Mouse (Mus musculus): Measurements from ENCODE around the gene Cd86. TPM values are rescaled to one million over a fixed set of nuclear protein-coding genes. Genes with fewer than 3 reads are reported as not detected.

Cd86 gene
- polyA plus RNA-seq, 1 experiment from 2014 or later, result 2.0 TPM

- H3K4me2 ChIP-seq (ENCODE audit: low read length), result no peak overlapping the region
- DNase-seq (ENCODE audit: low spot score) (no peak), ATAC-seq (replicated peaks; ENCODE audit: low FRiP score, low TSS enrichment, low read depth) (no peak)
- H3K9ac ChIP-seq (ENCODE audit: low read length), result no peak overlapping the region
- no peak overlapping the region for H3K4me3 ChIP-seq (ENCODE audit: low read depth, low read length)
- no peaks in the 10 kb centered on the region for H3K9me3 ChIP-seq (ENCODE audit: control insufficient read depth, low read length)
- H3K4me1 ChIP-seq (replicated peaks; ENCODE audit: control insufficient read depth, insufficient read depth, low read length), result no peaks in the 10 kb centered on the region
- H3K36me3 ChIP-seq (ENCODE audit: control insufficient read depth, insufficient read depth, low read length), result no peaks in the 10 kb centered on the region
- no peak overlapping the region for H3K27ac ChIP-seq (ENCODE audit: low read depth)
- no peaks in the 10 kb centered on the region for H3K27me3 ChIP-seq (replicated peaks; ENCODE audit: control insufficient read depth, insufficient read depth, low read length)
- 66% methylated on average over 3 of the region's 3 CpGs for WGBS
Observed at GRCm38 (mm10) chr16:36649304-36649703, 16.6 kb downstream of the Cd86 start.

GRCm38 (mm10) chr16:36645124-36645523, 20.8 kb downstream of the Cd86 start:
- Histone ChIP-seq H3K4me1 (replicated peaks; ENCODE audit: control insufficient read depth, insufficient read depth, low read length) (no peaks in the 10 kb centered on the region), H3K9me3 (ENCODE audit: control insufficient read depth, low read length) (no peaks in the 10 kb centered on the region), H3K27me3 (replicated peaks; ENCODE audit: control insufficient read depth, insufficient read depth, low read length) (no peaks in the 10 kb centered on the region), H3K4me3 (ENCODE audit: low read depth, low read length) (no peak overlapping the region), H3K9ac (ENCODE audit: low read length) (no peak overlapping the region), H3K27ac (ENCODE audit: low read depth) (no peak overlapping the region), H3K4me2 (ENCODE audit: low read length) (no peak overlapping the region), H3K36me3 (ENCODE audit: control insufficient read depth, insufficient read depth, low read length) (no peaks in the 10 kb centered on the region)
- DNase-seq (ENCODE audit: low spot score) (no peak), ATAC-seq (replicated peaks; ENCODE audit: low FRiP score, low TSS enrichment, low read depth) (no peak)
- 88% methylated on average over 6 of the region's 6 CpGs for WGBS

- Histone ChIP-seq H3K9ac (ENCODE audit: low read length) (no peak overlapping the region), H3K27ac (ENCODE audit: low read depth) (no peak overlapping the region), H3K4me2 (ENCODE audit: low read length) (no peak overlapping the region), H3K27me3 (replicated peaks; ENCODE audit: control insufficient read depth, insufficient read depth, low read length) (no peaks in the 10 kb centered on the region), H3K4me1 (replicated peaks; ENCODE audit: control insufficient read depth, insufficient read depth, low read length) (no peaks in the 10 kb centered on the region), H3K4me3 (ENCODE audit: low read depth, low read length) (no peak overlapping the region), H3K36me3 (ENCODE audit: control insufficient read depth, insufficient read depth, low read length) (no peaks in the 10 kb centered on the region), H3K9me3 (ENCODE audit: control insufficient read depth, low read length) (no peaks in the 10 kb centered on the region)
- 83% methylated on average over 5 of the region's 5 CpGs for WGBS
- DNase-seq (ENCODE audit: low spot score), result no peak
- ATAC-seq (replicated peaks; ENCODE audit: low FRiP score, low TSS enrichment, low read depth), result no peak
Observed at GRCm38 (mm10) chr16:36642696-36643046, 23.2 kb downstream of the Cd86 start.

GRCm38 (mm10) chr16:36641830-36642695, 23.8 kb downstream of the Cd86 start:
- WGBS, result 81% methylated on average over 14 of the region's 14 CpGs
- no peaks in the 10 kb centered on the region for H3K27me3 ChIP-seq (replicated peaks; ENCODE audit: control insufficient read depth, insufficient read depth, low read length)
- DNase-seq (ENCODE audit: low spot score) (no peak), ATAC-seq (replicated peaks; ENCODE audit: low FRiP score, low TSS enrichment, low read depth) (no peak)
- H3K36me3 ChIP-seq (ENCODE audit: control insufficient read depth, insufficient read depth, low read length), result no peaks in the 10 kb centered on the region
- no peak overlapping the region for H3K4me2 ChIP-seq (ENCODE audit: low read length)
- H3K9me3 ChIP-seq (ENCODE audit: control insufficient read depth, low read length), result no peaks in the 10 kb centered on the region
- no peak overlapping the region for H3K4me3 ChIP-seq (ENCODE audit: low read depth, low read length)
- H3K4me1 ChIP-seq (replicated peaks; ENCODE audit: control insufficient read depth, insufficient read depth, low read length), result no peaks in the 10 kb centered on the region
- H3K9ac ChIP-seq (ENCODE audit: low read length), result no peak overlapping the region
- no peak overlapping the region for H3K27ac ChIP-seq (ENCODE audit: low read depth)

- WGBS, result 67% methylated on average over 5 of the region's 5 CpGs
Observed at GRCm38 (mm10) chr16:36640993-36641392, 24.9 kb downstream of the Cd86 start.

GRCm38 (mm10) chr16:36639812-36640504, 25.9 kb downstream of the Cd86 start:
- Histone ChIP-seq H3K36me3 (ENCODE audit: control insufficient read depth, insufficient read depth, low read length) (no peaks in the 10 kb centered on the region), H3K27ac (ENCODE audit: low read depth) (no peak overlapping the region), H3K4me1 (replicated peaks; ENCODE audit: control insufficient read depth, insufficient read depth, low read length) (no peaks in the 10 kb centered on the region), H3K4me3 (ENCODE audit: low read depth, low read length) (no peak overlapping the region), H3K27me3 (replicated peaks; ENCODE audit: control insufficient read depth, insufficient read depth, low read length) (no peaks in the 10 kb centered on the region), H3K9me3 (ENCODE audit: control insufficient read depth, low read length) (no peaks in the 10 kb centered on the region), H3K4me2 (ENCODE audit: low read length) (no peak overlapping the region), H3K9ac (ENCODE audit: low read length) (no peak overlapping the region)
- 86% methylated on average over 16 of the region's 16 CpGs for WGBS
- DNase-seq (ENCODE audit: low spot score) (no peak), ATAC-seq (replicated peaks; ENCODE audit: low FRiP score, low TSS enrichment, low read depth) (no peak)

More at GRCm38 (mm10) chr16:36640993-36641392, 24.9 kb downstream of the Cd86 start:
- Histone ChIP-seq H3K4me1 (replicated peaks; ENCODE audit: control insufficient read depth, insufficient read depth, low read length) (no peaks in the 10 kb centered on the region), H3K4me3 (ENCODE audit: low read depth, low read length) (no peak overlapping the region), H3K27me3 (replicated peaks; ENCODE audit: control insufficient read depth, insufficient read depth, low read length) (no peaks in the 10 kb centered on the region), H3K36me3 (ENCODE audit: control insufficient read depth, insufficient read depth, low read length) (no peaks in the 10 kb centered on the region), H3K27ac (ENCODE audit: low read depth) (no peak overlapping the region), H3K4me2 (ENCODE audit: low read length) (no peak overlapping the region), H3K9ac (ENCODE audit: low read length) (no peak overlapping the region), H3K9me3 (ENCODE audit: control insufficient read depth, low read length) (no peaks in the 10 kb centered on the region)
- ATAC-seq (replicated peaks; ENCODE audit: low FRiP score, low TSS enrichment, low read depth) (no peak), DNase-seq (ENCODE audit: low spot score) (no peak)

GRCm38 (mm10) chr16:36636800-36637199, 29.1 kb downstream of the Cd86 start:
- H3K4me1 ChIP-seq (replicated peaks; ENCODE audit: control insufficient read depth, insufficient read depth, low read length), result no peaks in the 10 kb centered on the region
- H3K36me3 ChIP-seq (ENCODE audit: control insufficient read depth, insufficient read depth, low read length), result no peaks in the 10 kb centered on the region
- H3K27ac ChIP-seq (ENCODE audit: low read depth), result no peak overlapping the region
- 53% methylated on average over 4 of the region's 4 CpGs for WGBS
- H3K4me3 ChIP-seq (ENCODE audit: low read depth, low read length), result no peak overlapping the region
- DNase-seq (ENCODE audit: low spot score) (no peak), ATAC-seq (replicated peaks; ENCODE audit: low FRiP score, low TSS enrichment, low read depth) (no peak)
- no peaks in the 10 kb centered on the region for H3K9me3 ChIP-seq (ENCODE audit: control insufficient read depth, low read length)
- H3K27me3 ChIP-seq (replicated peaks; ENCODE audit: control insufficient read depth, insufficient read depth, low read length), result no peaks in the 10 kb centered on the region
- no peak overlapping the region for H3K4me2 ChIP-seq (ENCODE audit: low read length)
- no peak overlapping the region for H3K9ac ChIP-seq (ENCODE audit: low read length)

GRCm38 (mm10) chr16:36634971-36635710, 30.7 kb downstream of the Cd86 start:
- Histone ChIP-seq H3K27me3 (replicated peaks; ENCODE audit: control insufficient read depth, insufficient read depth, low read length) (no peaks in the 10 kb centered on the region), H3K4me2 (ENCODE audit: low read length) (no peak overlapping the region), H3K36me3 (ENCODE audit: control insufficient read depth, insufficient read depth, low read length) (no peaks in the 10 kb centered on the region), H3K9ac (ENCODE audit: low read length) (no peak overlapping the region), H3K4me3 (ENCODE audit: low read depth, low read length) (no peak overlapping the region), H3K4me1 (replicated peaks; ENCODE audit: control insufficient read depth, insufficient read depth, low read length) (no peaks in the 10 kb centered on the region), H3K27ac (ENCODE audit: low read depth) (no peak overlapping the region), H3K9me3 (ENCODE audit: control insufficient read depth, low read length) (no peaks in the 10 kb centered on the region)
- DNase-seq (ENCODE audit: low spot score) (no peak), ATAC-seq (replicated peaks; ENCODE audit: low FRiP score, low TSS enrichment, low read depth) (no peak)
- WGBS, result 94% methylated on average over 23 of the region's 23 CpGs

Data from intestine, embryonic 14.5 days (tissue).